Mouse (Mus musculus): Measurements from ENCODE around the gene Lsm11. TPM values are rescaled to one million over a fixed set of nuclear protein-coding genes. Genes with fewer than 3 reads are reported as not detected.
"Not testable (repeated sequence)": the region's sequence is repeated elsewhere in the genome, so short reads cannot be mapped to it uniquely, and the experiment has no call there.

Lsm11 gene
- polyA plus RNA-seq, 1 experiment from 2014 or later, result 7.6 TPM

GRCm38 (mm10) chr11:45879366-45879765 is 65.4 kb downstream of the Lsm11 start:
- H3K4me3 ChIP-seq (replicated peaks); H3K9me3 ChIP-seq; H3K9ac ChIP-seq; H3K4me2 ChIP-seq; H3K27ac ChIP-seq; H3K27me3 ChIP-seq (replicated peaks); ATAC-seq (ENCODE audit: insufficient read depth, low FRiP score, low read depth); H3K36me3 ChIP-seq: not testable (repeated sequence)
- 75% methylated on average over 4 of the region's 4 CpGs for WGBS
- peaks cover 14% of the 10 kb centered on the region; the same call in 1 of the 2 replicates for H3K4me1 ChIP-seq

Other genes with a start within 250 kb of the Lsm11 start
- 82.8 and 86.4 TPM in 2 replicates for gene Clint1, start 92.9 kb downstream of the Lsm11 start, polyA plus RNA-seq (2015; fragmentation: Nextera tagmentation; extraction: Ambion mirVana)
- gene Thg1l, start 10.6 kb upstream of the Lsm11 start, polyA plus RNA-seq (2015; fragmentation: Nextera tagmentation; extraction: Ambion mirVana), result 11.2 and 11.8 TPM in 2 replicates
- gene Sox30, start 35.4 kb upstream of the Lsm11 start, polyA plus RNA-seq (2015; fragmentation: Nextera tagmentation; extraction: Ambion mirVana), result 0.17 and 0.24 TPM in 2 replicates
- 5.5 and 11.1 TPM in 2 replicates for gene Gm12166, start 107.4 kb upstream of the Lsm11 start, polyA plus RNA-seq (2015; fragmentation: Nextera tagmentation; extraction: Ambion mirVana)
- gene Adam19, start 111.1 kb upstream of the Lsm11 start, polyA plus RNA-seq (2015; fragmentation: Nextera tagmentation; extraction: Ambion mirVana), result 17.1 and 20.4 TPM in 2 replicates
- gene Nipal4, start 221.6 kb upstream of the Lsm11 start, polyA plus RNA-seq (2015; fragmentation: Nextera tagmentation; extraction: Ambion mirVana), result 4.1 and 4.3 TPM in 2 replicates